Mouse (Mus musculus): ENCODE measurements around the gene Tnfaip3. TPM values are rescaled to one million over a fixed set of nuclear protein-coding genes. Genes with fewer than 3 reads are reported as not detected.

Gene Tnfaip3
- polyA plus RNA-seq, 1 experiment from 2014 or later, result 2.9 TPM

GRCm38 (mm10) chr10:18953706-18954071 lies 61.8 kb downstream of the Tnfaip3 start:
- WGBS, result 6% methylated on average over 1 of the region's 1 CpGs
- no peak overlapping the region for H3K9ac ChIP-seq (replicated peaks)
- H3K9me3 ChIP-seq, result no peaks in the 10 kb centered on the region
- no peaks in the 10 kb centered on the region for H3K4me1 ChIP-seq (replicated peaks)
- H3K27ac ChIP-seq, result no peak overlapping the region
- H3K4me3 ChIP-seq (replicated peaks), result no peak overlapping the region
- no peak for ATAC-seq (ENCODE audit: insufficient number of reproducible peaks, insufficient read depth, low FRiP score, low TSS enrichment, low read depth)
- no peaks in the 10 kb centered on the region; the same call in 1 of the 2 replicates for H3K27me3 ChIP-seq
- no peaks in the 10 kb centered on the region for H3K36me3 ChIP-seq
- no peak overlapping the region for H3K4me2 ChIP-seq

GRCm38 (mm10) chr10:18953011-18953705 lies 62.3 kb downstream of the Tnfaip3 start:
- Histone ChIP-seq H3K4me2 (no peak overlapping the region), H3K36me3 (no peaks in the 10 kb centered on the region), H3K9me3 (no peaks in the 10 kb centered on the region), H3K27ac (no peak overlapping the region), H3K27me3 (no peaks in the 10 kb centered on the region; the same call in 1 of the 2 replicates), H3K9ac (replicated peaks) (no peak overlapping the region), H3K4me3 (replicated peaks) (no peak overlapping the region), H3K4me1 (replicated peaks) (no peaks in the 10 kb centered on the region)
- no peak for ATAC-seq (ENCODE audit: insufficient number of reproducible peaks, insufficient read depth, low FRiP score, low TSS enrichment, low read depth)

Other genes with a start within 250 kb of the Tnfaip3 start
- 0.11 TPM in 1 of 2 replicates, not detected in the other for gene Gm4922, start 228.9 kb downstream of the Tnfaip3 start, polyA plus RNA-seq (2016; fragmentation: Nextera tagmentation; extraction: Ambion mirVana)
- 61.1 and 63.7 TPM in 2 replicates for gene Perp, start 170.6 kb downstream of the Tnfaip3 start, polyA plus RNA-seq (2016; fragmentation: Nextera tagmentation; extraction: Ambion mirVana)

All from limb, embryonic 12.5 days (tissue).